Mouse (Mus musculus) megakaryocyte progenitor cell, adult 5-6 weeks (primary cell): Measurements from ENCODE around the gene Galnt6. TPM values are rescaled to one million over a fixed set of nuclear protein-coding genes. Genes with fewer than 3 reads are reported as not detected.
A peak's percentile ranks its signal among the peaks of the same experiment; 100 is the strongest.

ENCODE experiments used
- ATAC-seq: replicated peaks from 2 replicates; pipeline ENCODE4 v1.8.0; 2016; ENCODE audit warnings: mild to moderate bottlenecking, moderate TSS enrichment, inconsistent platforms; ENCODE audit not compliant: poor library complexity
- total RNA-seq, 2 experiments: library from RNA; stranded (forward) in 1 of 2; stranded (reverse) in 1 of 2; fragments of 157-497, 149-512 nt in 1 of 2; fragments of 200-1000 nt in 1 of 2; gene quantifications; 2 replicates each; pipeline versions ENCODE4 v1.2.3 to v1.2.4; 2015 to 2017

The Galnt6 gene
- total RNA-seq, 2 experiments from 2014 or later = 11.9 to 28.0 TPM

- ATAC-seq = peak; percentile 59
Measured at GRCm38 (mm10) chr15:100754805-100755497, 25.8 kb upstream of the Galnt6 start.

- ATAC-seq = no peak
Measured at GRCm38 (mm10) chr15:100754041-100754440, 24.9 kb upstream of the Galnt6 start.

GRCm38 (mm10) chr15:100753045-100753444 is 23.9 kb upstream of the Galnt6 start:
- no peak for ATAC-seq

- ATAC-seq = no peak
Measured at GRCm38 (mm10) chr15:100752439-100752838, 23.3 kb upstream of the Galnt6 start.

- ATAC-seq = peak; percentile 82
Measured at GRCm38 (mm10) chr15:100749751-100750538, 20.8 kb upstream of the Galnt6 start.

- no peak for ATAC-seq
Measured at GRCm38 (mm10) chr15:100748584-100748983, 19.4 kb upstream of the Galnt6 start.

- ATAC-seq = peak; percentile 84
Measured at GRCm38 (mm10) chr15:100747121-100747963, 18.2 kb upstream of the Galnt6 start.

- ATAC-seq = no peak
Measured at GRCm38 (mm10) chr15:100746478-100747120, 17.4 kb upstream of the Galnt6 start.

- no peak; the same call in 1 of the 2 replicates for ATAC-seq
Measured at GRCm38 (mm10) chr15:100743238-100743637, 14.1 kb upstream of the Galnt6 start.

GRCm38 (mm10) chr15:100739442-100739841 is 10.3 kb upstream of the Galnt6 start:
- no peak for ATAC-seq

GRCm38 (mm10) chr15:100738351-100738781 is 9.2 kb upstream of the Galnt6 start:
- ATAC-seq = peak; percentile 72

GRCm38 (mm10) chr15:100737667-100738066 is 8.5 kb upstream of the Galnt6 start:
- ATAC-seq = no peak

GRCm38 (mm10) chr15:100735953-100736300 is 6.8 kb upstream of the Galnt6 start:
- ATAC-seq = peak; percentile 50

- ATAC-seq = peak; percentile 42
Measured at GRCm38 (mm10) chr15:100735095-100735952, 6.1 kb upstream of the Galnt6 start.

GRCm38 (mm10) chr15:100732580-100732979 is 3.4 kb upstream of the Galnt6 start:
- peak; percentile 12; the same call in 1 of the 2 replicates for ATAC-seq

- no peak for ATAC-seq
Measured at GRCm38 (mm10) chr15:100731081-100731480, 1.9 kb upstream of the Galnt6 start.

GRCm38 (mm10) chr15:100728586-100728985 is 590 bp downstream of the Galnt6 start:
- ATAC-seq = peak; percentile 33; the same call in 1 of the 2 replicates

- no peak for ATAC-seq
Measured at GRCm38 (mm10) chr15:100727834-100728233, 1.3 kb downstream of the Galnt6 start.

- no peak for ATAC-seq
Measured at GRCm38 (mm10) chr15:100726721-100727120, 2.5 kb downstream of the Galnt6 start.

GRCm38 (mm10) chr15:100723505-100723904 is 5.7 kb downstream of the Galnt6 start:
- ATAC-seq = no peak
